ENCODE assay signal across 8 mouse cellular contexts in genomic region chr5:22745529-22745884, GRCm38 (mm10). TPM values are rescaled to one million over a fixed set of nuclear protein-coding genes. Genes with fewer than 3 reads are reported as not detected.
DNase-seq lines count a peak whose midpoint lies in the region; ATAC-seq lines count a peak whose summit lies in the region.

No protein-coding gene starts in this region.

- peak overlapping the region; percentile 99 for H3K4me2 ChIP-seq in heart, embryonic 12.5 days
- H3K4me2 ChIP-seq in hindbrain, embryonic 12.5 days (replicated peaks): peak overlapping the region; percentile 82
- H3K4me2 ChIP-seq in midbrain, embryonic 12.5 days (replicated peaks): peak overlapping the region; percentile 98

- DNase-seq in heart, postnatal 14 days: no peak
- peak; percentile 6 to 19 for DNase-seq in cerebellum, postnatal 36 days
- DNase-seq in thymus, postnatal 25 days: no peak
- DNase-seq in adipocyte (ENCODE audit: low spot score): no peak

- H3K4me3 ChIP-seq in heart, embryonic 12.5 days: peak overlapping the region; percentile 65
- peak overlapping the region; percentile 62 for H3K4me3 ChIP-seq in hindbrain, embryonic 12.5 days
- H3K4me3 ChIP-seq in midbrain, embryonic 12.5 days: peak overlapping the region; percentile 69

- H3K36me3 ChIP-seq in heart, embryonic 12.5 days: no peaks in the 10 kb centered on the region
- no peaks in the 10 kb centered on the region for H3K36me3 ChIP-seq in hindbrain, embryonic 12.5 days
- H3K36me3 ChIP-seq in midbrain, embryonic 12.5 days: no peaks in the 10 kb centered on the region

- no peak overlapping the region for H3K27ac ChIP-seq in heart, embryonic 12.5 days (ENCODE audit: poor library complexity, severe bottlenecking)
- H3K27ac ChIP-seq in hindbrain, embryonic 12.5 days: no peak overlapping the region
- H3K27ac ChIP-seq in midbrain, embryonic 12.5 days (replicated peaks): no peak overlapping the region

- no peak for ATAC-seq in heart, embryonic 12.5 days (ENCODE audit: insufficient number of reproducible peaks, low FRiP score)
- ATAC-seq in hindbrain, embryonic 12.5 days (ENCODE audit: low FRiP score): no peak; the same call in 1 of the 2 replicates
- ATAC-seq in midbrain, embryonic 12.5 days (ENCODE audit: low FRiP score, low read depth): no peak
- no peak for ATAC-seq in activated CD4-positive, CD25-positive, alpha-beta regulatory T cell, adult 4 months

- H3K4me1 ChIP-seq in heart, embryonic 12.5 days (replicated peaks): peaks cover 18% of the 10 kb centered on the region; the same call in 1 of the 2 replicates
- peaks cover 13% of the 10 kb centered on the region; the same call in 1 of the 2 replicates for H3K4me1 ChIP-seq in hindbrain, embryonic 12.5 days
- peaks cover 14% of the 10 kb centered on the region for H3K4me1 ChIP-seq in midbrain, embryonic 12.5 days

- 2% methylated on average over 10 of the region's 10 CpGs for WGBS in heart, embryonic 12.5 days
- WGBS in hindbrain, embryonic 12.5 days: under 1% methylated on average over 10 of the region's 10 CpGs
- WGBS in midbrain, embryonic 12.5 days: 3% methylated on average over 10 of the region's 10 CpGs

- 0 out of 2 replicates have a peak overlapping the region, but pooled peaks have one; percentile 39 for H3K9ac ChIP-seq in heart, embryonic 12.5 days
- peak overlapping the region; percentile 69 for H3K9ac ChIP-seq in hindbrain, embryonic 12.5 days
- peak overlapping the region; percentile 55 for H3K9ac ChIP-seq in midbrain, embryonic 12.5 days (replicated peaks)

- peaks cover 55% of the 10 kb centered on the region for H3K27me3 ChIP-seq in heart, embryonic 12.5 days (replicated peaks)
- peaks cover 19% of the 10 kb centered on the region for H3K27me3 ChIP-seq in hindbrain, embryonic 12.5 days
- peaks cover 21% of the 10 kb centered on the region; the same call in 1 of the 2 replicates for H3K27me3 ChIP-seq in midbrain, embryonic 12.5 days

- H3K9me3 ChIP-seq in heart, embryonic 12.5 days (replicated peaks): no peaks in the 10 kb centered on the region
- no peaks in the 10 kb centered on the region for H3K9me3 ChIP-seq in hindbrain, embryonic 12.5 days (replicated peaks)
- no peaks in the 10 kb centered on the region for H3K9me3 ChIP-seq in midbrain, embryonic 12.5 days

- intact Hi-C loops in heart, postnatal 14 days (cut with DNase I): no loop called here

RNA-seq across cellular contexts. Expression of gene Lhfpl3, which starts 0.4 kb away (rescaled TPM):
- 0.09 and 0.12 TPM in 2 replicates for polyA plus RNA-seq in heart, embryonic 12.5 days (2016; fragmentation: Nextera tagmentation; extraction: Ambion mirVana)
- total RNA-seq in heart, postnatal 14 days (2021): not detected
- 2.0 and 2.6 TPM in 2 replicates for polyA plus RNA-seq in hindbrain, embryonic 12.5 days (2016; fragmentation: Nextera tagmentation; extraction: Ambion mirVana)
- 1.9 TPM in 2 replicates for polyA plus RNA-seq in midbrain, embryonic 12.5 days (2016; fragmentation: Nextera tagmentation; extraction: Ambion mirVana)
- under 1 TPM in 1 of 2 experiments, not detected in 1; 0.16 TPM for polyA plus RNA-seq in activated CD4-positive, CD25-positive, alpha-beta regulatory T cell, adult 4 months (2017; shearing (Covaris generic))

Comparison
In these comparisons a context has a peak if more than half of its experiments do, and no peak if none do; other contexts are left out.
1. DNase-seq: peak in cerebellum, postnatal 36 days (2 of 2); none in heart, postnatal 14 days (0 of 2), thymus, postnatal 25 days (single experiment) and adipocyte (single experiment).
2. Peak in every context shown above with its lines, with median percentiles within 50 percentile points of each other: H3K4me2 ChIP-seq, H3K4me3 ChIP-seq and H3K9ac ChIP-seq.